Mouse (Mus musculus): ENCODE measurements around the gene Olfr1036. TPM values are rescaled to one million over a fixed set of nuclear protein-coding genes. Genes with fewer than 3 reads are reported as not detected.
"Not testable (repeated sequence)": the region's sequence is repeated elsewhere in the genome, so short reads cannot be mapped to it uniquely, and the experiment has no call there.

The Olfr1036 gene
- not detected in 2 replicates for polyA plus RNA-seq (2015; fragmentation: Nextera tagmentation; extraction: Ambion mirVana)

DNA sequence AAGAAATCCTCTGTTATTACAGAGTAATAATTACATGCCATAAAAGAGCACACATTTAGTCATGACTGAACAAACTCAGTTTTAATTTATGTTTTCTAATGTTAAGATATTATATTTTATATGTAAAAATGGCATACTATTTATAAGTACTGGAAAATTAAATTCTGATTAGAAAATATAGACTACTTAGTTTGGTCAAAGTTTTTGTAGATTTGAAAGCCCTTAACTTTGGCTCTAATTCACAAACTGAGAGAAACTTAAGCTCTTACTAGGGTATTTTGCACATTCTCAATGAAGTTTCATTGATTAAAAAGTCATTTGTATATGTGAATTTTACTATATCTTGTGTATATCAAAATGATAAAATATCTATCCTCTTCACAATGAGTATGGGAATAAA lies at the start of gene Olfr1036:
Gene Olfr1036, plus strand, starts transcription at position 301 of the 400 bp plus-strand sequence.
- H3K27ac ChIP-seq (ENCODE audit: low read length); H3K9ac ChIP-seq (ENCODE audit: low read length); H3K36me3 ChIP-seq (ENCODE audit: control insufficient read depth, insufficient read depth, low read length); H3K4me2 ChIP-seq (ENCODE audit: low read depth, low read length); ATAC-seq (ENCODE audit: low read depth); H3K4me1 ChIP-seq (replicated peaks; ENCODE audit: control insufficient read depth, insufficient read depth, low read length); H3K27me3 ChIP-seq (ENCODE audit: control insufficient read depth, insufficient read depth, low read depth, low read length); H3K4me3 ChIP-seq (ENCODE audit: low read length); H3K9me3 ChIP-seq (ENCODE audit: control insufficient read depth, low read length): not testable (repeated sequence)

- no peak for ATAC-seq (ENCODE audit: low read depth)
- Histone ChIP-seq H3K4me1 (replicated peaks; ENCODE audit: control insufficient read depth, insufficient read depth, low read length) (no peaks in the 10 kb centered on the region), H3K4me2 (ENCODE audit: low read depth, low read length) (no peak within 1 kb of the TSS), H3K4me3 (ENCODE audit: low read length) (no peak within 1 kb of the TSS), H3K36me3 (ENCODE audit: control insufficient read depth, insufficient read depth, low read length) (no peaks in the 10 kb centered on the region), H3K27ac (ENCODE audit: low read length) (no peak within 1 kb of the TSS), H3K27me3 (ENCODE audit: control insufficient read depth, insufficient read depth, low read depth, low read length) (no peaks in the 10 kb centered on the region), H3K9me3 (ENCODE audit: control insufficient read depth, low read length) (no peaks in the 10 kb centered on the region), H3K9ac (ENCODE audit: low read length) (no peak within 1 kb of the TSS)
These were observed 28.2 kb upstream of the Olfr1036 start, which contains the start of gene Olfr1034 for GRCm38 (mm10) chr2:86045561-86045960. Gene Olfr1034, plus strand, starts transcription at chr2:86045861.

DNA sequence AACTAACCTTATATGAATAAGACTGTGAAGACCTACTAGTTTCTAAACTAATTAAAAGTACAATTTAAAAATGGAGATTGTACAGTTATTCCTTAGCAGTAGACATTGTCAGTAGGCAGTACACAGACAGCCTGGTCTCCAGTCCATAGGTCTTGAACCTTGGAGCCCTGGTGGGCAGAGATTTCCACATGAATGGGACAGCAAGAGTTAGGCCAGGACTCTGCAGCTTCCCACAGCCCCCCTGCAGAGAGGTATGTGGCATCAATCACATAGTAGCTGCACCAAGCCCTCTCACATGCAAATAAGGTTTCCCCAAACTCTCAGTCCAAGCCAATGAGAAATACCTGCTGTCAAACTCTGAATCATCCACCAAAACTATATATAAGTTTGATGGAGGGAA lies 23.0 kb upstream of the Olfr1036 start:
- not testable (repeated sequence) for H3K9ac ChIP-seq (ENCODE audit: low read length); H3K4me2 ChIP-seq (ENCODE audit: low read depth, low read length); H3K36me3 ChIP-seq (ENCODE audit: control insufficient read depth, insufficient read depth, low read length)

DNA sequence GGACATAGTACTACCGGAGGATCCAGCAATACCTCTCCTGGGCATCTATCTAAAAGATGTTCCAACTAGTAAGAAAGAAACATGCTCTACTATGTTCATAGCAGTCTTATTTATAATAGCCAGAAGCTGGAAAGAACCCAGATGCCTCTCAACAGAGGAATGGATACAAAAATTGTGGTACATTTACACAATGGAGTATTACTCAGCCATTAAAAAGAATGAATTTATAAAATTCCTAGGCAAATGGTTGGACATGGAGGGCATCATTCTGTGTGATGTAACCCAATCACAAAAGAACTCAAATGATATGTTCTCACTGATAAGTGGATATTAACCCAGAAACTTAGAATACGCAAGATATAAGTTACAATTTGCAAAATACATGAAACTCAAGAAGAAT lies 10.0 kb upstream of the Olfr1036 start:
- 91% methylated on average over 2 of the region's 2 CpGs for WGBS
- H3K9me3 ChIP-seq (ENCODE audit: control insufficient read depth, low read length); H3K4me3 ChIP-seq (ENCODE audit: low read length); H3K9ac ChIP-seq (ENCODE audit: low read length); H3K4me1 ChIP-seq (replicated peaks; ENCODE audit: control insufficient read depth, insufficient read depth, low read length); ATAC-seq (ENCODE audit: low read depth); H3K4me2 ChIP-seq (ENCODE audit: low read depth, low read length); H3K27ac ChIP-seq (ENCODE audit: low read length); H3K36me3 ChIP-seq (ENCODE audit: control insufficient read depth, insufficient read depth, low read length); H3K27me3 ChIP-seq (ENCODE audit: control insufficient read depth, insufficient read depth, low read depth, low read length): not testable (repeated sequence)

More for the DNA sequence above, 23.0 kb upstream of the Olfr1036 start:
- not testable (repeated sequence) for H3K4me1 ChIP-seq (replicated peaks; ENCODE audit: control insufficient read depth, insufficient read depth, low read length); ATAC-seq (ENCODE audit: low read depth); H3K27me3 ChIP-seq (ENCODE audit: control insufficient read depth, insufficient read depth, low read depth, low read length); H3K4me3 ChIP-seq (ENCODE audit: low read length); H3K9me3 ChIP-seq (ENCODE audit: control insufficient read depth, low read length); H3K27ac ChIP-seq (ENCODE audit: low read length)

DNA sequence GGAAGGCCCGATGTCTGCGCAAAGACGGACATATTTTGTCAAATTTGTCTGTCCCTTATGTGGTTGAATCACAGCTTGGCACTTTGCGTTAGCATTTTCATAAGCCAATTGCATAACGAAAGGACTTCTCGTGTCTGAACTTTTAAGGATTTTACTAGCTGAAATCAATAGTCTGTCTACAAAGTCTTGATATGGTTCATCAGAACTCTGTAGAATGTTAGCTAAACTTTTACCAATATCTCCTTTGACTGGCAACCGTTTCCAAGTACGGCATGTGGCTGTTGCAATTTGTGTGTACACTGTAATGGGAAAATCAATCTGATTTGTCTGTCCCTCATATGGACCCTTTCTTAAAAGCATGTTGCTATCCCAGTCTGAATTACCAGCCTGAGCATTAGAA lies 3.6 kb upstream of the Olfr1036 start:
- ATAC-seq (ENCODE audit: low read depth): no peak
- Histone ChIP-seq H3K4me1 (replicated peaks; ENCODE audit: control insufficient read depth, insufficient read depth, low read length) (no peaks in the 10 kb centered on the region), H3K27ac (ENCODE audit: low read length) (no peak overlapping the region), H3K4me2 (ENCODE audit: low read depth, low read length) (no peak overlapping the region), H3K27me3 (ENCODE audit: control insufficient read depth, insufficient read depth, low read depth, low read length) (no peaks in the 10 kb centered on the region), H3K9me3 (ENCODE audit: control insufficient read depth, low read length) (no peaks in the 10 kb centered on the region; the same call in 1 of the 2 replicates), H3K36me3 (ENCODE audit: control insufficient read depth, insufficient read depth, low read length) (no peaks in the 10 kb centered on the region), H3K9ac (ENCODE audit: low read length) (no peak overlapping the region), H3K4me3 (ENCODE audit: low read length) (no peak overlapping the region)
- 91% methylated on average over 8 of the region's 8 CpGs for WGBS

- ATAC-seq (ENCODE audit: low read depth); H3K4me3 ChIP-seq (ENCODE audit: low read length); H3K4me1 ChIP-seq (replicated peaks; ENCODE audit: control insufficient read depth, insufficient read depth, low read length); H3K36me3 ChIP-seq (ENCODE audit: control insufficient read depth, insufficient read depth, low read length); H3K9me3 ChIP-seq (ENCODE audit: control insufficient read depth, low read length); H3K27ac ChIP-seq (ENCODE audit: low read length); H3K27me3 ChIP-seq (ENCODE audit: control insufficient read depth, insufficient read depth, low read depth, low read length); H3K4me2 ChIP-seq (ENCODE audit: low read depth, low read length); H3K9ac ChIP-seq (ENCODE audit: low read length): not testable (repeated sequence)
- 88% methylated on average over 1 of the region's 1 CpGs for WGBS
These were observed 6.7 kb downstream of the Olfr1036 start for GRCm38 (mm10) chr2:86080478-86080877.

DNA sequence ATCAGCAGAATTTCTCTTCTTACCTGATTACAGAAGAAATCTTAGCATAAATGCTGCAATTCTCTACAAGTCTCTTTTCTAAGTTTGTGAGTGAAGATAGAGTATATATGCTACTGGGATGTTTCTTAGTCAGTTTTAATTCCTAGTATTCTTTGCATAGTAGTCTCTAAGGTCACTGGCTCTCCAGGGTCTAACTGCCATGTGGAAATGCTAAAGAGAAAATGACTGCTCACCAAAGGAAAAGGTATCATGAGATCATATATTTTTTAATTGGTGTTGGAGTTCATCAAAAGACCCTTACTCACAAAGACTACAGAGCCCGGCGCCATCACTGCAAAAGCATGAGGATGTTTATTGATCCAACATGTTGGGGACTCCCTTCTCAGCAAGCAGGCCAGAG lies 13.5 kb downstream of the Olfr1036 start, which contains the start of gene Olfr1037:
Gene Olfr1037, minus strand, starts transcription at position 101 of the 400 bp plus-strand sequence.
- H3K9me3 ChIP-seq (ENCODE audit: control insufficient read depth, low read length): no peaks in the 10 kb centered on the region
- H3K27ac ChIP-seq (ENCODE audit: low read length): no peak within 1 kb of the TSS
- no peak within 1 kb of the TSS for H3K9ac ChIP-seq (ENCODE audit: low read length)
- no peak within 1 kb of the TSS for H3K4me3 ChIP-seq (ENCODE audit: low read length)
- H3K4me2 ChIP-seq (ENCODE audit: low read depth, low read length): no peak within 1 kb of the TSS
- 90% methylated on average over 2 of the region's 2 CpGs for WGBS
- H3K27me3 ChIP-seq (ENCODE audit: control insufficient read depth, insufficient read depth, low read depth, low read length): no peaks in the 10 kb centered on the region
- no peaks in the 10 kb centered on the region for H3K4me1 ChIP-seq (replicated peaks; ENCODE audit: control insufficient read depth, insufficient read depth, low read length)
- no peak for ATAC-seq (ENCODE audit: low read depth)
- H3K36me3 ChIP-seq (ENCODE audit: control insufficient read depth, insufficient read depth, low read length): no peaks in the 10 kb centered on the region

Other genes with a start within 250 kb of the Olfr1036 start
- not detected in 2 replicates for gene Olfr1019, start 228.5 kb upstream of the Olfr1036 start, polyA plus RNA-seq (2015; fragmentation: Nextera tagmentation; extraction: Ambion mirVana)
- gene Olfr1020, start 227.0 kb upstream of the Olfr1036 start, polyA plus RNA-seq (2015; fragmentation: Nextera tagmentation; extraction: Ambion mirVana): not detected in 2 replicates
- not detected in 2 replicates for gene Olfr1022, start 205.4 kb upstream of the Olfr1036 start, polyA plus RNA-seq (2015; fragmentation: Nextera tagmentation; extraction: Ambion mirVana)
- not detected in 2 replicates for gene Olfr1023, start 188.4 kb upstream of the Olfr1036 start, polyA plus RNA-seq (2015; fragmentation: Nextera tagmentation; extraction: Ambion mirVana)
- gene Olfr1024, start 168.9 kb upstream of the Olfr1036 start, polyA plus RNA-seq (2015; fragmentation: Nextera tagmentation; extraction: Ambion mirVana): not detected in 2 replicates
- not detected in 2 replicates for gene Olfr1025-ps1, start 158.8 kb upstream of the Olfr1036 start, polyA plus RNA-seq (2015; fragmentation: Nextera tagmentation; extraction: Ambion mirVana)
- gene Olfr1026, start 152.4 kb upstream of the Olfr1036 start, polyA plus RNA-seq (2015; fragmentation: Nextera tagmentation; extraction: Ambion mirVana): not detected in 2 replicates
- not detected in 2 replicates for gene Olfr1028, start 123.6 kb upstream of the Olfr1036 start, polyA plus RNA-seq (2015; fragmentation: Nextera tagmentation; extraction: Ambion mirVana)
- not detected in 2 replicates for gene Olfr1029, start 100.1 kb upstream of the Olfr1036 start, polyA plus RNA-seq (2015; fragmentation: Nextera tagmentation; extraction: Ambion mirVana)
- not detected in 2 replicates for gene Olfr1030, start 94.7 kb upstream of the Olfr1036 start, polyA plus RNA-seq (2015; fragmentation: Nextera tagmentation; extraction: Ambion mirVana)
- not detected in 2 replicates for gene Olfr1031, start 83.7 kb upstream of the Olfr1036 start, polyA plus RNA-seq (2015; fragmentation: Nextera tagmentation; extraction: Ambion mirVana)
- not detected in 2 replicates for gene Olfr1032, start 68.5 kb upstream of the Olfr1036 start, polyA plus RNA-seq (2015; fragmentation: Nextera tagmentation; extraction: Ambion mirVana)
- gene Olfr1033, start 53.4 kb upstream of the Olfr1036 start, polyA plus RNA-seq (2015; fragmentation: Nextera tagmentation; extraction: Ambion mirVana): 3.9 and 5.5 TPM in 2 replicates
- gene Olfr1034, start 28.1 kb upstream of the Olfr1036 start, polyA plus RNA-seq (2015; fragmentation: Nextera tagmentation; extraction: Ambion mirVana): 0.10 TPM in 1 of 2 replicates, not detected in the other
- gene Olfr1037, start 13.4 kb downstream of the Olfr1036 start, polyA plus RNA-seq (2015; fragmentation: Nextera tagmentation; extraction: Ambion mirVana): not detected in 2 replicates
- gene Olfr1039, start 61.9 kb downstream of the Olfr1036 start, polyA plus RNA-seq (2015; fragmentation: Nextera tagmentation; extraction: Ambion mirVana): not detected in 2 replicates
- gene Olfr1040, start 72.7 kb downstream of the Olfr1036 start, polyA plus RNA-seq (2015; fragmentation: Nextera tagmentation; extraction: Ambion mirVana): not detected in 2 replicates
- gene Olfr1042, start 87.8 kb downstream of the Olfr1036 start, polyA plus RNA-seq (2015; fragmentation: Nextera tagmentation; extraction: Ambion mirVana): not detected in 2 replicates
- not detected in 2 replicates for gene Olfr1043, start 93.5 kb downstream of the Olfr1036 start, polyA plus RNA-seq (2015; fragmentation: Nextera tagmentation; extraction: Ambion mirVana)
- not detected in 2 replicates for gene Olfr1044, start 103.8 kb downstream of the Olfr1036 start, polyA plus RNA-seq (2015; fragmentation: Nextera tagmentation; extraction: Ambion mirVana)
- gene Olfr52, start 111.7 kb downstream of the Olfr1036 start, polyA plus RNA-seq (2015; fragmentation: Nextera tagmentation; extraction: Ambion mirVana): not detected in 2 replicates
- gene Olfr1045, start 129.0 kb downstream of the Olfr1036 start, polyA plus RNA-seq (2015; fragmentation: Nextera tagmentation; extraction: Ambion mirVana): not detected in 2 replicates
- gene Olfr1046, start 145.3 kb downstream of the Olfr1036 start, polyA plus RNA-seq (2015; fragmentation: Nextera tagmentation; extraction: Ambion mirVana): not detected in 2 replicates
- gene Olfr1047, start 157.4 kb downstream of the Olfr1036 start, polyA plus RNA-seq (2015; fragmentation: Nextera tagmentation; extraction: Ambion mirVana): not detected in 2 replicates
- not detected in 2 replicates for gene Olfr1048, start 166.3 kb downstream of the Olfr1036 start, polyA plus RNA-seq (2015; fragmentation: Nextera tagmentation; extraction: Ambion mirVana)
- gene Olfr1049, start 184.3 kb downstream of the Olfr1036 start, polyA plus RNA-seq (2015; fragmentation: Nextera tagmentation; extraction: Ambion mirVana): not detected in 2 replicates
- not detected in 2 replicates for gene Olfr1051, start 205.1 kb downstream of the Olfr1036 start, polyA plus RNA-seq (2015; fragmentation: Nextera tagmentation; extraction: Ambion mirVana)
- not detected in 2 replicates for gene Olfr1052, start 218.5 kb downstream of the Olfr1036 start, polyA plus RNA-seq (2015; fragmentation: Nextera tagmentation; extraction: Ambion mirVana)
- gene Olfr1053, start 241.3 kb downstream of the Olfr1036 start, polyA plus RNA-seq (2015; fragmentation: Nextera tagmentation; extraction: Ambion mirVana): not detected in 2 replicates